Mouse (Mus musculus): ENCODE measurements around the gene Slco1a5.
A peak's percentile ranks its signal among the peaks of the same experiment; 100 is the strongest.
"Not testable (repeated sequence)": the region's sequence is repeated elsewhere in the genome, so short reads cannot be mapped to it uniquely, and the experiment has no call there.

The Slco1a5 gene

DNA sequence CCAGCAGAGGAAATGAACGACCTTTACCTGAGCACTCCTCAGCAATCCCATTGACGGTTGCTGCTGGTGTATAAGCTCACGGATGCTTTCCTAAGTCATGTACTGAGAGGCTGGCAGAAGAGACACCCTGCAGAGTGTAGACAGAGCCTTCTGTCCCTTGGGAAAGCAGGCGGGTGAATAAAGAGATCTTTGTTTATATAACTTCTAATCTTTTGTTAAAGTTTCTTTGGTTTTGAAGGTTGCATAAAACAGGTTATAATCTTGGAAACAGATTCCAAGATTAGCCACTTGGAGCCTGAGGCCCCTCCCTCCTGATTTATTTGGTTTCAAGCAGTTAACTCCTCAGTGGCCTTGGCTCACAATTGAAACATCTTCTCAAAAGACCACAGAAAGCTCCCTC lies at the start of gene Slco1a5:
TSS of gene Slco1a5 (minus strand) at position 101 of the 400 bp plus-strand sequence.
- no peak for DNase-seq

DNA sequence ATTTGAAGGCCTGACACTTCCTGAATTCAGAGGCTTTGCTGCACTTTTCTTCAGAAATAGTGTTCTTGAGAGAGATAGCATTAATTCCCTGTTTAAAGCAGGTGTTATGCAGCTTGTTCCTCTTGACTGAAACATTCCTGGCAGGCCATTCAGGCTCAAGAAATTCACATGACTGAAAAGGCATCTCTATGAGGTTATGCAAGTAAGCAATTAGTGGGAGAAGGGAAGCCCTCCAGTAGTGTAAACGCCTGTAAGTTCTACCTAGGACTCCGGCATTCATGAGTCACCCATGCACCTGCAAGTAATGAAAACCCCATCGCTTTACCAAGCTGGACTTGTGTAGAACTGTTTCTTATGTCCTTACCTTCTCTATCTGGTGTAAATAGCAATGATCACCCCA lies 46.8 kb upstream of the Slco1a5 start:
- DNase-seq: no peak

- no peak for DNase-seq
These were observed 44.8 kb upstream of the Slco1a5 start for GRCm38 (mm10) chr6:142367565-142367964.

DNA sequence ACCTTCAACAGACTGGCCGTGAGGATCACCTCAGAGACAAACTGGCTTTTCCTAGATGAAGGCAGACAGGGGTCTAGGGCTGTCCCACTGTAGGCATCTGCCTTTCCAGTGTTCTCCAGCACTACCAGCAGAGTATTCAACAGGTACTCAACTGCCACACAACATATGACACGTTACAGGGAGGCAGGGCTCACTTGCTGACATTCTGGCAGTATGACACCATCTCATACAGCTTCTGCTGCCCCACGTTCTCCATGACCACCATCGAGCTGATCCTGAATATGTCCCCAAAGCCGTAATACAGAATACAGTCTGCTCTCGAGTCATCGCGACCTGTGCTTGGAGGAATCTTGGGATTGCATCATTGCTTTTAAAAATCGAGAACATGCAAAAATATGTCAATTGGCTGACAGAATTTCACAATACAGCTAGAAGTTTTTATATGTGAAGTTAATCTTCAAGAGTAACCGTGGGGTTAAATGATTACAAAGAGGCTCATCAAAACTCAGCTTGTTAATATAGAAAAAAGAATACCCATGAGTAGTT lies 43.8 kb upstream of the Slco1a5 start:
- DNase-seq: no peak

- DNase-seq: no peak
These were observed 43.1 kb upstream of the Slco1a5 start for GRCm38 (mm10) chr6:142365742-142366472.

DNA sequence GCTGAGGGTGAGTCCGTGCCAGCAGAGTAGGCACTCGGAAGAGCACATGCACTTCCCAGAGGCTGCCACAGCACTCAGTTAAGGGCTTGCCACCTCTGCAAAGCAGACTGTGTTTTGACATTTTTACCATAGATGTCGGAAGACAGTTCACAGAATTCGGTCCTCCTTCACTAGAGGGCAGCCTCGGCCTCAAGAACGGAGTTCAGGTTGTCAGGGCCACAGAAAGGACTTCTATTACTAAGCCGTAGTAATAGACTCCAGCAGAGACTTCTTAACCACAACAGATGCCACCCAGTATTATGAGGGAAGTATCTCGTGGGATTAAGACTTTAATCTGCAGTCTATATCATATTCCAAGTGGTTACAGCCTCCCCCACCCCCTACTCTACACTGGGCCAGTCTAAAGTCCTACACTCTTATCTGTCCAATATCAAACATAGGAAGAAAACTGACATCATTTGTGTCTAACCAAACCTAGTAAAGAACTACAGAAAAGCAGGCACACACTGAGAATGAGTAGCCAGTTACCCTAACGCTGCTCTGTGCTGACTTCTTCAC lies 40.3 kb upstream of the Slco1a5 start:
- no peak for DNase-seq

DNA sequence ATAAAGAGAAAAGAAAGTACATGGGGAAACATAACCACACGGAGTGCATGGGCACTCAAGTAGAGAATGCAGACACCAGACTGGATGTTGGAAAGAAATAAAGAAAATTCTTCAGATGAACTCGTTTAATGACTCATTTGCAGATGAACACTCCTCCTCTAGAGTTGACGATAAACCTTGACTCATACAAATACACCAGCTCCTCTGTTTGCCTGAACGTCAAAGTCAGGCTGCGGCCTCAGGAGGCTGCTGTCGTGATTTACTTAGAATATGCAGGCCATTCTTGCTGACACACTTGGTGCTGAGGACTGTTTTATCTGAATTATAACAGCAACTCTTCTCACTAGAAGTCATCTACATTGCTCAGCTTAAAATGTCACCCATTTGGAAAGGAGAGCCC lies 39.3 kb upstream of the Slco1a5 start:
- DNase-seq: no peak

DNA sequence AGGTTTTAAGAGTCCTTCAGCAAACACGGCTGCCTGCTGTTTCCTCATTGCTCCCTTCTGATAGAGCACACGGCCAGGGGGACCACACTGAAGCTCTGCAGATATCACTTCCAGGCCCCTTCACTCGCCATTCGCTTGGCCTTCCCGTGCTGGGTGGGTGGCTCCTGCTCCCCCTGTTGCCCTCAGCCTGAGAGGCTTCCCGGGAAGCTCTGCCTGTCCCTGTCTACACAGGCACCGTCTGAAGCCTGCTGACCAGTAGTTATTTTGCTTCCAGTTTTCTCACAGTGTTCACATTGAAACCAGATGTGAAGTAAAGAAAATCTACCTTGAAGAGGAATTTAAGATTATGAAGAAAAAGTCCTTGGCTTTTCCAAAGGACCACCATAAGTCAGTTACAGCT lies 34.3 kb upstream of the Slco1a5 start:
- DNase-seq: no peak

GRCm38 (mm10) chr6:142352099-142352498 lies 29.3 kb upstream of the Slco1a5 start:
- DNase-seq: not testable (repeated sequence)

- DNase-seq: no peak
These were observed 24.9 kb upstream of the Slco1a5 start for GRCm38 (mm10) chr6:142347431-142348385.

GRCm38 (mm10) chr6:142346181-142347110 lies 23.7 kb upstream of the Slco1a5 start:
- DNase-seq: no peak

DNA sequence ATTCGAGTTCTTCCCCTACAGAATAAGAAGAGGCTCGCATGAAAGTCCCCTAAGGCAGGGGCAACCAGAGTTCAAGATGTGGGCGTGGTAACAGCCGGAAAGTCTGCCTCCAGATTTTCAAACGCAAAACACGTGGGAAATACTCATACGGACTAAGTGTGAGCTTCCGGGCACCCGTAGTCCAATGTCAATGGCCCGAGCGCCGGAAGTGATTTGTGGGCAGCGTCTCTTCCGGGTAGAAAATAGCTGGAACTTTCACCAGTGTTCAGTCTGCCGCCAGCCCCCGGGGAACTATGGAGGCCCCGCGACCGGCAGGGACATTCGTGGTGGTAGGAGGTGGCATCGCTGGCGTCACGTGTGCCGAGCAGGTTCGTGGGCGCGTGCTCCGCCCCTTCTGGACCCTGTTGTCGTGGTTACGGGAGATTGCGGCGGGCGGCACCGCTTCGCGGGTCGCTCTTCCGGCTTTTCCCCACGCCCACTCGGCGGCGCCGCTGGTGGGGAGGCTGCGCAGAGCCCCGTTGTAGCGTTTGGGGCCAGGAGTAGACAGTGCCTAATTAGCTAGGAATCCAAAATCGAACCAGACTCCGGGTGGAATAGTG lies 22.8 kb upstream of the Slco1a5 start, which contains the start of gene Pyroxd1:
TSS of gene Pyroxd1 (plus strand) at position 215 of the 599 bp plus-strand sequence.
- peak; percentile 87 for DNase-seq

- peak; percentile 42 for DNase-seq
These were observed 20.8 kb upstream of the Slco1a5 start for GRCm38 (mm10) chr6:142343561-142343960.

DNA sequence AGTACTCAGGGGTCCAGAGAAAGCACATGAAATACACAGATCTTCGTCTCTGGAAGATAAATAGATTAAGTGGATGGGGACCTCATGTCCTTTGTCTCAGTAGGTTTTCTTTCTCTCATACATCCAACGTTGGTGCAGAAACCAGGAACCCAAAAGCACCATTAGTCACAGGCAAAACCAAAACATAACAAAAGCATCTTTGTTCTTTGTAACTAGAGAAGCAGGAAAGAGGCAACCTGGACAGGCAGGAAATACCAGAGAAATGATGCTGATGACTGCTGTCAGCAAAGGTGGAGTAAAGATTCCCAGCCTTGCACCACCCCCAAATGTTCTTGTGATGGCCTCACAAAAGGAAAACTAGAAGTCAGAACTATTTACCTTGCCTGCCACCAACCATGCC lies 16.8 kb upstream of the Slco1a5 start:
- DNase-seq: no peak

- no peak for DNase-seq
These were observed 16.2 kb upstream of the Slco1a5 start for GRCm38 (mm10) chr6:142338961-142339360.

- no peak for DNase-seq
These were observed 6.4 kb upstream of the Slco1a5 start for GRCm38 (mm10) chr6:142329201-142329600.

DNA sequence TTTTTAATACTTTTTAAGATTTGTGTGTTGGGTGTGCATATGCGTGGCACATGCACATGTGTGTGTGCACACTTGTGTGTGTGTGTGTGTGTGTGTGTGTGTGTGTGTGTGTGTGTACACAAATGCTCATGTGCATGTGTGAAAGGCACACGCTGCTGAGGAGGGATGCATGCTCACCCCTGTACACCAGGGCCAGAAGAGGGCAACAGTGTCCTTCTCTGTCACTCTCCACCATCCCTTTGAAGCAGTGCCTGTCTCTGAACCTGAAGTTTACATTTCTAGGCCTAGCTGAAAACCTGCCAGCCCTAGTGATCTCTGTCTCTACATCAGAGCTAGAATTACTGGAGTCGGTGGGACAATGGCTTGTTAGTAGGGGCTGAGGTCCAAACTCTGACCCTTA lies 3.8 kb upstream of the Slco1a5 start:
- no peak for DNase-seq

DNA sequence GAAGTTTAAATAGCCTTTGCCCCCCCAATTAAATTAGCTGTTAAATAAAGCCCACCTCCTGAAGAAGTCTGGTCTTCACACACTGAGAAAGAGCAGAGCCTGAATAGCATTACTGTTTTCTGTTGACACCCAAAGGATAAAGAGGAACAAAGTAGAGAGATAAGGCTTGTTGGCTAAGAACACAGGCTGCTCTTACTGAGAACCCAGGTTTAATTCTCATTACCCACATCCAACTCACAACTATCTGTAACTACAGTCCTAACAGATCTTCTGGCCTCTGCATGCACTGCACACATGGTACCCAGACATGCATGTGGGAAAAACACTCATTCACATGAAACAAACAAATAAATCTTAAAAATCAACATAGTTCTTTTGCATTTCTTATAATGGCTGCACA lies 5.7 kb downstream of the Slco1a5 start:
- no peak for DNase-seq

GRCm38 (mm10) chr6:142314285-142314684 lies 8.5 kb downstream of the Slco1a5 start:
- DNase-seq: no peak

DNA sequence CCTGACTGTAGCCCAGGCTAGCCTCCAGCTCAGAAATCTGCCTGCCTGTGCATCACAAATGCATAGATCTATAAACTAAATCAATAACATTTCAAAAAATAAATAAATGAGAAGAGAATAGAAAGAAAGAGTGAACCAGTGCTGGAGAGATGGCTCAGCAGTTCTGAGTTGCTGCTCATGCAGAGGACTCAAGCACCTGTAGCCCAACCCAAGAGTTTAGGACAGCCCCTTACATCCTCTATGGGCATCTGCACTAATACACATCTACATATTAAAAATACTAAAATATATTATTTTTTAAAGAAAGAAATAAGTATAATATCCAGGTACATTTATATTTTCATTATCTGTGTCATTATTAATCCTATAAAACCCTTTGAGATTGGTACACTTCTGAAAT lies 17.7 kb downstream of the Slco1a5 start:
- no peak for DNase-seq

- DNase-seq: no peak
These were observed 24.7 kb downstream of the Slco1a5 start, which contains the start of gene Iapp for GRCm38 (mm10) chr6:142298098-142298497. Gene Iapp, plus strand, starts transcription at chr6:142298423.

Data from thymus, postnatal 25 days (tissue).